Mouse (Mus musculus) right cerebral cortex, postnatal 10 days (tissue): ENCODE data around the gene Abcc6.
A peak's percentile ranks its signal among the peaks of the same experiment; 100 is the strongest.
"Not testable (repeated sequence)": the region's sequence is repeated elsewhere in the genome, so short reads cannot be mapped to it uniquely, and the experiment has no call there.

ENCODE experiments used
- DNase-seq, 2 experiments: peaks; one replicate each; pipeline ENCODE4 v3.0.0; 2021; ENCODE audit warnings: low spot score in 2 of 2

The Abcc6 gene

DNA sequence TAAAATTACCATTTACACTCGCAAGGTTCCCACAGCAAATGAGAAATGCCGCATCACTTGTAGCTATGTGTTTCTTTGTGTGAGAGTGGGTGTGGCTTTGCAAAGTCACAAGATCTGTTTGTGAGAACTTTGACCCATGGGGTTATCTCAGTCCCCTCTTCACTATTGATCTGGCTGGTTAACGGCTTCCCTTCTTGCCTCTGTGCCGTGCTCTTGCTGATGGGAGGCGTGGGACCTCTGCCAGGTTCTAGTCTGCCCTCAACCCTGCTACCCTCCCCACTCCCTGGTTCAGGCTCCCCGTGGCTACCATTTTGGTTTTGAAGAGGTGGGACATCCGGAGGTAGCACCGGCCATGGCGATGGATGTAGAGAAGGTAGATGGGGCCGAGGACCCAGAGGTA lies 1.4 kb downstream of the Abcc6 start:
- DNase-seq: no peak

DNA sequence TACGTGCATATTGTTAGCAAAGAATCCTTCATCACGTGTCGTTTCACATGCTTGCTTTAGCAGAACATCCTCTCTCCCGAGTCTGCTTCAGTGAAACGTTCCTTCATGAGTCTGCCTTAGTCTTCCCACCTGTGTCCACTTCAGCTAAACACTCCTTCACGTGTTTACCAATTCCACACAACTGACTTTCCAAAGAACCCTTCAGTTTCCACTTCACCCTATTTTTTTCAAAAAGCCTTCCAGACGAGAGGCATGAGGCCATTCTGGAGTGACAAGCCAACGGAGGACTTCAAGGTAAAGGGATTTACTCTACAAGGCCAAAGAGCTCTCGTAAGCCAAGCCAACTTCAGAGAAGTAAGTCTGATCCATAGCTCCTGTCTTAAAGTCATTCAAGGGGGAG lies 4.7 kb downstream of the Abcc6 start:
- no peak for DNase-seq

DNA sequence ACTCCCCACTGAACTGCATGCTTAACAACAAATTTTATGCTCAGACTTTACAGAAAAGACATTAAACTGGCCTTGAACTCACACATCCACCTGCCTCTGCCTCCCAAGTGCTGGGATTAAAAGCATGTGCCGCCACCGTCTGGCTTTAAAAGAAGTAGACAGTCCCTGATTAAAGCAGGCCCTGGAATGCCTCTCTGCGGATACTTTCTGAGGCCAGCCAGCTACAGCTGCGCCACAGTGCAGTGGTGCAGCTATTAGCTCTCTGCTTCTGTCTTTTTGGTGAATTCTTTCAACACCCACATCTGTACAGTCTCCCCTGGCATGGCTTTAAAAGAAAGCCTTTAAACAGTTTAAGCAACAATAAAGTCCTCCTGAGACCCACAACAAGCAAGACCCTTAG lies 8.2 kb downstream of the Abcc6 start:
- DNase-seq: no peak

DNA sequence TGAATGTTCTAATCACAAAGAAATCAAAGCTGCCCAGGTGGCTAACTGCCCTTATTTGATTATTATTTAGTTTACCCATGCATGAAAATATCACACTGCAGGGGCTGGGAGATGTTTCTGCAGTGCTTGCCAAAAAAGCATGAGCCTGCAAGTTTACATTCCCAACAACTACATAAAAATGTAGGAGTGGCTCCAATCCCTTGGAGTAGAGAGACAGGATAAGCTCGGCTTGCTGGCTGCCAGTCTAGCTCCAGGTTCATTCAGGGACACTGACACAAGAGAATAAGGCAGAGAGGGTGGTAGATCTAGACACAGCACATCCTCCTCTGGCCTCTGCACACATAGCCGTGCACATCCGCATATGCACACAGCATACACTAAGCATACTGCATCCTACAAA lies 10.5 kb downstream of the Abcc6 start:
- peak; percentile 56 to 68 for DNase-seq

DNA sequence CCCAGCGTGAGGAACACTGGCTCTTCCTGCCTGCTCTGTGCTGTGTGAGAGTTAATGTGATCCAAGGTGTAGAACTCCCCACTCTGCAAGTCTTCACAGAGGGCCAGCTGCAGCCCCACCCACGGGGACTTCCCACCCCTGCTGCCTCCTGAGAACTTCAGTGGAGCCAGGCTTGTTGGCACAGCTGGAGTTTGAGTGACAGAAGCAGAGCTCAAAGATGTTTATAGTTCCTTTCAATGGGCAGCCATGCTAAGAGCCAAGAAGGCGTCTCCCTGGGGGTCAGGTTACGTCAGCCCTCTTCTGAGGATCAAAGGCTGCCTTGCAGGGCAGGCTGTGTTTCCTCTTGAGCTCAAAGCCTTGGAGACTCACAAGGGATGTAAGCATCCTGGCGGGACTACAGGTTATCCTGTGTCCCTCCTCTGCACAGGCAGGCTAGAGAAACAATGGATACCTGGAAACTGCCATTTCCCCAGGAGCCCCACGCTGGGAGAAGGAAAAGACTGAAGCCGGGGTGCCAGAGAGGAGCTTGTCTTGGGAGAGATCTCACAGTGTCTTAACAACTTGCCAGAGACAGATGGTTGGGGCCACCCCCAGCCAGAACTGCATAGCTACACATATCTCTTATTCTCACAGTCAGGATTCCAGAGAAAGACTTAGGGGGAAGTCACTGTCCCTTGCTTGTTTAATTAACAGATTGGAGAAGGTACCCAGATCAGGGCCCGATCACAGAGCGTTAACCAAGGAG lies 16.7 kb downstream of the Abcc6 start:
- peak; percentile 45 to 63 for DNase-seq

DNA sequence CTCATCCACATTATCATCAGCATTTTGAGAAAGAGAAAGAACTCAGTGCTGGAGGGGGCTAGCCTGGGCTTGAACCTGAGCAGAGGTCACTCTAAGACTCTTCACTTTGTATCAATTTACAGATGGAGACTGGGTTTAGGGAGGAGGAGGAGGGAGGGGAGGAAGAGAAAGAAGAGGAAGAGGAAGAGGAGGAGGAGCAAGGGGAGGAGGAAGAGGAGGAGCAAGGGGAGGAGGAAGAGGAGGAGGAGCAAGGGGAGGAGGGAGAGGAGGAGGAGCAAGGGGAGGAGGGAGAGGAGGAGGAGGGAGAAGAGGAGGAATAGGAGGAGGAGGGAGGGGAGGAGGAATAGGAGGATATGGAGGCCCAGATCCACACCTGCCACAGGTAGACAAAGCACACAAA lies 18.0 kb downstream of the Abcc6 start:
- DNase-seq: no peak

DNA sequence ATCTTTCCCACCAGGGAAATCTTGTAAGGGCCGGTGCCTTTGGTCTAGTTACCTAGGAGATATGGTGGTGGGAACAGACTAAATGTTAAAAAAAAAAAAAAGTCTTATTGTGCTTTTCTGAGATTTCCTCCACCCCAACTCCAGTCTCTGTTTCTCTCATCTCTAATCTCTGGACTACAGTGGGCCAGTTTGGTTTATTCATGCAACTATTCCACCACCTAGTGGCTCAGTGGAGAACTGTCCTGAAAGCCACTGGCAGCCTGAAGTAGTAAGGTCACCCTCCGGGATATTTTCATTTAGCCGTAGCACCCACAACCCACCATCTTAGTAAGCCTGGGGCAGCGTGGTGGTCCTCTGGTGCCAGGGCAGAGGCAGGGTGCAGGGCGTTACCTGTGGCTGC lies 20.5 kb downstream of the Abcc6 start:
- DNase-seq: peak; percentile 82

DNA sequence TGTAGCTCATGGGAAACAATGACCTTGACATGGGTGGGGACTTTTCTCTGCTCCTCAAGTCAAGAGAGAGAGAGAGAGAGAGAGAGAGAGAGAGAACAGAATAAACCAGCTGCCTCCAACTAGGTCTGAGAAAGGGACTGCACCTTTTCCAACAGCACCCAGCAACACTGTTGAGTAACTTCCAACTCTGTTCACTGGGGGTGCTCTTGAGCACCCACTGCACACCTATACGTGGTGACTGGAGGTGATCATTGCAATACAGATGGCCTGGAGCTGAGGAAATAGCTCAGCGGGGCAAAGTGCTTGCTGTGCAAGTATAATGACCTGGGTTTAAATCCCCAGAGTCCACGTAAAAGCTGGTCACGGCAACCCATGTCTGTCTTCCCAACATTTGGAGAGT lies 27.4 kb downstream of the Abcc6 start:
- no peak for DNase-seq

DNA sequence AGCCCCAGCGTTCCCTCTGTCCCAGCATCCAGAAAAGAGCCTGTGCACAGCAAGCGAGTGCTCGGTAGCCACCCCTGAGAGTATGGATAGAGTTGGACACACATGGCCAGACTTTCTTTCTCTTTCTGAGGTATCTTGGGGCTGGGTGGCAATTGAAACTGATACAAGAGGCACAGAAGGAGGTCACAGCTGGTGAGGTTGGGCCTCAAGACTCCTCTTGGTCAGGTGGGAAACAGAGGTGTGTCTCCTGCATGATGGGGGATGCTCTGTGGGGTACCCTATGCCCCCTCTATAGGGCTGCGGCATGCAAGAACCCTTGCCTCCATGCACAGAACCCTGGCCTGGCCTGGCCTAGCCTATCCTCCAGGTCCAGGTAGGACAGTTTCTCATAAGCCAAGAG lies 29.5 kb downstream of the Abcc6 start:
- no peak for DNase-seq

DNA sequence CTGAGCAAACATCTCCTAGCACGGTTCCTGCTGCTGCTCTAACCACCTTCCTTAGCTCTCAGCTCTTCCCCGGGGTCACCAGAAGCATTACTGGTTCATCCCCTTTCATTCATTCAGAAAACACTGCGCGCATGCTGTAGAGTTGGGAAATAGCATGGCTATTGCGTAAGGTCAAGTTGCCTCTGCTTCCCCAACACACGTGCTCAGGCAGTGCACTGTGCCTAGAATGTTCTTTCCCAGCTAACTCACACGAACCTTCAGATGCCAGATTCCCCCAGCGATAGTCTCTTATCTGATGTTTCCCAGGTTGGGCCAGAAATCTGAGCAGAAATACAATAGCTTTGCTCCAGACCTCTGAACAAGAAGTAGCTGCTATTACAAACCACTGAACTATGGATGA lies 37.6 kb downstream of the Abcc6 start:
- DNase-seq: no peak

DNA sequence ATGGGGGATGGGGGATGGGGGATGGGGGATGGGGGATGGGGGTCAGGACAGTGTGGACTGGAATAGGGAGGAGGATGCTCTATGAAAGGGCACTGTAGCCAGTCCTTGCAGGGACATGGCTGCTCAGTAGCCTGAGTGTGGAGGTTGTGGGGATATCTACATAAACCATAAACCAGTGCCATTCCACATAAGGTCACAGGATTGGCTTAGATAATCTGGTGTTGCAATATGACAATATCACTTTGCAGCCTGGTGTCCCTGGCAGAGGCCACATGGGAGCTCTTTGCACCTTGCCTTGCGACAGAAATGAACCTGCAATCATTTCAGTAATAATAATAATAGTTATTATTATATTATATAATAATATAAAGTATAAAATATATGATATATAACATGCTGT lies 41.8 kb downstream of the Abcc6 start:
- DNase-seq: no peak

DNA sequence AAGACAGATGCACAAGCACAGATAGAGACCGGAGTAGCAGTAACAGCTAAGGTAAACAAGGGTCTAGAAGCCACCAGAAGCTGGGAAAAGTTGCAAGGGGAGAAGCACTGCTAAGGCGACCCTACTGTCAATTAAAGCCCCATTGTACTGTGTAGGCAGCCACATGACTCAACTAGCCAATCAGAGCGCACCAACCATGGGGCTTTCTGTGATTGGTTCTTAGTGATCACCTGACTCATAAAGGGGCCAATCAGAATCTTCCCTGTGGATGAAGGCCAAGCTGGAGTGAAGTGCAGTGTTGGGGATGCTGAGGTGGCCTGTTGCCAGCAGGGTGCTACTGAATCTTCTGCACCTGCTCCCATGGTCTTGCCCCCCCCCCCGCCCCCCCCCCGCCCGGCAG lies 43.2 kb downstream of the Abcc6 start:
- DNase-seq: no peak

DNA sequence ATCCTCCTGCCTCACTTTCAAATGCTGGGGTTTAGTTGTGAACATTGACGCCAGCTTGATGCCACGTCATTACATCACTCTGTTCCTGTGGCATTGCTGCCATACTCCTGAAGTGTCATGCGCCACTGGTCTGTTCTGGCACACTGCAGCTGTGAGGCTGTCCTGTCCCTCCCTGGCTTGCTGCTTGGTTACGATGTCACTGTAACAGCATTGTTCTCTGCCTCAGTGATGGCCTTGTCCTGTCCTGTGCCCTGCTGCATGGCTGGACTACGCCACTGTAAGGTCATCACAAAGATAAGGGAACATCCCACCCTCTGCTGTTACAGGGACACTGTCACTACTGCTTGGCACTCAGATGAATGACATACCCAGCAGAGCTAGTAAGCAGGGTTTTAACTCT lies 48.5 kb downstream of the Abcc6 start:
- no peak for DNase-seq

DNA sequence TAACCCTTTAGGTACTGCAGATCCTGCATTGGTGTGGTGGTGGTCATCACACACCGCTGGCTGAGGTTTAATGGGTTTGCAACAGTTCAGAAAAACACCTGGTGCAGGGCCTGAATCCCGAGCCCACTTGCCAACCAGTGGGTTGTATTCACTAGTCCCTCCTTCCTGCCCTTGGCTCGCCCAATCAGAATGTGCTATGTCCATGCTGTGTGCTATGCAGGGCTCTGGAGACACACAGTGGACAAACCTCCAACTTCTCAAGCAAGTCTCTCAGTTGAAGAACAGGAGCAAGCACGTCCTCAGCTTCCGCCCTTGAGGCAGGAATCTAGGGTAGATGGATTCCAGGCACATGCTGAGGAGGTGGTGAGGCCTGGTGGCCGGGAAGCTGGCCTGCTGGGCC lies 55.6 kb downstream of the Abcc6 start:
- no peak for DNase-seq

DNA sequence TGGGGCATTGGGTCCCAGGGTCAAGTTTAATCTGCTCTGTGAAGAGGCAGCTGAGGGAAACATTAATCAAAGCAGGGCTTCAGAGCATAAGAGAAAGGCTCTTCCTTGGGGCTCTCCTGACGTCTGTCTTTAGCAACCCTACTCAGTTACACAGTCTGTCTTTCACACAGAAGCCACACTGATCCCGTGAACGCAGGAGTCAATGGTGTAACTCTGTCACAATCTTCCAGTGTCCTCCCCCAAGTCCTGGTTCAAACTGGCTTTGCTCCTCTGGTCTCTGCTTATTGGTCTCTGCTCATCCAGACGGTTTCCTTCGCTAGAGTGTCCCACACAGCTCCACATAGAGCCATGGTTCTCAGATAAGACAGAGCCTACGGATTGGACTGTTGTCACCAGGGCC lies 56.0 kb downstream of the Abcc6 start:
- DNase-seq: no peak

DNA sequence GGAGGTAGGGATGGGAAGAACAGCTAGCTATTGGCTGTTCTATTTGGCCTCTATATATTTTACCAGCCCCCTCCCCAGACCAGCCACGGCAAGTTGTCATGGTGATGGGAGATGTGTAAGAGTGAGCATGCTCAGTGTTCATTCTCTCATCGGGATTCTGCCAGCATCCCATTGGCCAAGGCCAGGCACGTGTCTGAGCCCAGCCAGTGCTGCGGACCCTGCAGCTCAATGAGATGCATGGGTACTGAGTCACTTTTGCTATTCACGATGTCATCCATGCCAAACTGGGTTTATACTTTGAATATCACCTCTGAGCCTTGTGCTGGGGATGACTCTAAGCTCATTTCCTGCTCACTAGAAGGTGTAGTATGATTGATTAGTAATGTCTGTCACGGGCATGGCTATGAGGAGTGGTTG lies 56.8 kb downstream of the Abcc6 start:
- DNase-seq: peak; percentile 77 to 90

DNA sequence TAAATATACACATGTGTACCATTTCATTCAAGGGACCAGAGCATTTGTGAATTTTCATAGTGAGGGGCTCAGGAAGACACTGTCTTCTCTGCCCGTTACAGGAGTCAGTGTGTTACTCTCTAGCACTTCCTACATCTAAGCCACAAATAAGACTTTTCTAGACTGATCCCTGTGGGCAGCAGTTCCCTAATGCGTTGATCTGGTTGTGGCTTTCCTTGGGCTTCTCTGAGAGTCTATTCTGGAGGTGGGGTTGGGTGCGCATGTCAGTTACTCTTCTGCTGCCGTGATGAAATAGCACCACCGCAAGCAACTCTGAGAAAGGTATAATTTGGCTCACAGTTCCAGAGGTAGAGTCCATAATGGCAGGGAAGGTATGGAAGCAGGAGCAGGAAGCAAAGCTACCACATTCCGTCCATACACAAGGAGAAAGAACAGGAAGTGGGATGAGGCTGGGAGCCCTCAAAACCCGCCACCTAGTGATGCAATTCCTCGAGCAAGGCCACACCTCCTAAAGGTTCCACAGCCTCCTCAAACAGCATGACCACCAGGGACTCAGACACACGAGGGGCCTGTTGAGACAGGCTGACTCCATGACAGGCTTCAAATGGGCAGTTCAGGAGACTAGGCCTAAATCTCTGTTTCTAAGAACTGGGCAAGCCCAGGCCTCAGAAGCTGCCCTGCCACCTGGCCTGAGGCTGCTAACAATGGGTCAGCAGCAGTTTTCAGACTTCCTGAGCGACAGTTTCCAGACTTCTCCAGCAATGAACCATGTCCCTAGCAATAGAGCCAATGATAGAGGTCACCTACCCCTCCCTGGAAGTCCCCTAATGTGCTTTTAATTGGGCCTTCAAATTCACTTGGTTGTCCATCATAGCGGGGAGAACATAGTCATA lies 58.0 kb downstream of the Abcc6 start:
- no peak for DNase-seq

DNA sequence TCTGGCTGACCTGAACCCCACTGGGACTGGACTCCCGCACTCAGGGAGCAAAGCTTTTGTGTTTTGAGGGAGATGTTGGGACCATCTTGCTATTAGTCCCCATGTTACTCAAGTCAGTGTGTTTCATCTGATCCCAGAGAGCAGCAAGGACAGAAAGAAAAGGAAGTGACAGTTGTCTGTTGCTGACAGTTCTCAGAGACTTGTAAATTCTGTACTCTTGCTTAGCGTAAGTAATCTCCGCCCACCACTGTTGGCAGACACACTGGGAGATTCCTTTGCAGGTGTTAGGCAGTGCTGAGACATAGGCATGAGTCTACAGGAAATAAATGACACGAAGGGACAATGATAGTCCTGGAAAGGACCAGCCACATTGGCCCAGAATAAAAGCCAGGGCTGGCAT lies 73.5 kb downstream of the Abcc6 start:
- no peak for DNase-seq

DNA sequence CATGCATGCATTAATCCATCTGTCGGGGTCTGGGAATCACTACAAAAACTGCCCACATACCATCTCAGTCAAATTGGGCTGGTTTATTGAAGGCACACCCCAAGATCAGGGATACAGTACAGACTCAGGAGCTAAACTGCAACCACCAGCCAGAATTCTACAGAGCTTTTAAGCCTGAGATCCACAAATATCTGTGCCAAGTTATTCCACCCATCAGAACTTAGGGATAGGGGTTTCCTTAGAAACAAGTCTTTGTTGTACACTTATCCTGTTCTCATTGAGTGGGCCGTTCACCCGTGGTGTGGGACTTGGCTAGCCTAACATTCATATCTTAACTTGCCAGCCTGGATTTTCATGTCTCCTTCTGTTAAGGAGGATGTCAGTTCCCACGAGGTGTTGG lies 81.0 kb downstream of the Abcc6 start:
- peak in 1 of 2 experiments; percentile 40 for DNase-seq

DNA sequence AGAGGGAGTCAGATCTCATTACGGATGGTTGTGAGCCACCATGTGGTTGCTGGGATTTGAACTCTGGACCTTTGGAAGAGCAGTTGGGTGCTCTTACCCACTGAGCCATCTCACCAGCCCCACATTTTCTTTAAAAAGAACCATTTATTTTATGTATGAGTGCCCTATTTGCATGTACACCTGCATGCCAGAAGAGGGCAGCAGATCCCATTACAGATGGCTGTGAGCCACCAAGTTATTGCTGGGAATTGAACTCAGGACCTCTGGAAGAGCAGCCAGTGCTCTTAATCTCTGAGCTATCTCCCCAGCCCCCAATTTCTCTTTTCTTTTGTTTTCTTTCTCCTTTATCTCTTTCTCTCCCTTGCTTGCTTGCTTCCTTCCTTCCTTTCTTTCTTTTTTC lies 86.8 kb downstream of the Abcc6 start:
- not testable (repeated sequence) for DNase-seq

DNA sequence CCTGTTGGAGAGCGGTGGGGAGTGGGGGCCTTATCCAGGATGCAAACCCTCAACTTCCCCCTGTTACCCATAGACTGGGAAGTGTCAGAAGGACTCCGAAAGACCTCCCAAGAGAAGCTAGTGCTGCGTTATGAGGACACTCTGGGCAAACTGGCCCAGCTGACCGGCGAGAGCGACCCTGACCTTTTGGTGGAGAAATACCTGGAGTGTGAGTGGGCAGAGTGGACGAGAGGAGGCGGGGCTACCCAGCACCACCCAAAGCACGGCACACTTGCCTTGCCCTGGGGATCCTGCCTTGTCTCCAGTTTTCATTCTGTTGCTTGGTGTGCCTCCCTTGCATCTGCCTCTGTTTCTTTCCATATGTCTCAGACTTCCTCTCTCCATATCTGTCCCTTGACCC lies 88.1 kb downstream of the Abcc6 start:
- no peak for DNase-seq

DNA sequence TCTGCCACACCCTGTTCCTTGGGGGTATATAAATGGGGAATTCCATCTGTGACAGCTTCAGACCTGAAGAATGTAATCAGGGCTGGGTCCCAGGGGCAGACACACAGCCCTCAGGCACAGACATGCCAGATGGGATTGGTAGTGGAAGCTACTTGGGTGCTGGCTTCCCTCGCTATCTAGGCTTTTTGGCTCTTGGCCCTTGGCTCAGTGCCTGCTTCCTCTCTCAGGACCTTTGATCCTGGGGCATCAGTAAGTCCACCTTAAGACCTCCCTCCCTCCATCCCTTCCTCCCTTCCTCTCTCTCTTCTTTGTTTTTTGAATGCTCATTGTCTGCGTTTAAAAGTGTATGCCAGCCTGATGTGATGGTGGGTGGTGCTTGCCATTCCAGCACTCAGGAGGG lies 90.3 kb downstream of the Abcc6 start:
- DNase-seq: no peak

DNA sequence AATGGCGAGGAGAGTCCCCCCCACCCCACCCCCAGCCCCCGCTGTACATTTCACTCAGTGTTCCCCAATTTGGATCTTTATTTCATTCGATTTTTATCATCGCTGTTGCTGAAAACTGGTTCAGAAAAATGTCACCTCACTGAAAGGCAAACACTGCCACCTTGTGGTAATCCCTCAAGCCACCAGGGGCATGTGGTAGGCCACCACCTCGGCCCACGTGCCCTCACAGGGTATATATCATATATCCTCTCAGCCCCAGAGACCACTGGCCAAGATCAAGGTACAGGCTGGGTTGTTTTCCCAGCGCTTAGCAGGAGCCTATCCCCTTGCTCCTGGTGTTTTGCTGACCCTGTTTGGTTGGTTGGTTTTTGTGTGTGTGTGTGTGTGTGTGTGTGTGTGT lies 95.0 kb downstream of the Abcc6 start:
- DNase-seq: peak in 1 of 2 experiments; percentile 57
